Mouse (Mus musculus): Measurements from ENCODE around the gene Il25. TPM values are rescaled to one million over a fixed set of nuclear protein-coding genes. Genes with fewer than 3 reads are reported as not detected.
"Not testable (repeated sequence)": the region's sequence is repeated elsewhere in the genome, so short reads cannot be mapped to it uniquely, and the experiment has no call there.

Il25 gene
- polyA plus RNA-seq, 1 experiment from 2014 or later = not detected

DNA sequence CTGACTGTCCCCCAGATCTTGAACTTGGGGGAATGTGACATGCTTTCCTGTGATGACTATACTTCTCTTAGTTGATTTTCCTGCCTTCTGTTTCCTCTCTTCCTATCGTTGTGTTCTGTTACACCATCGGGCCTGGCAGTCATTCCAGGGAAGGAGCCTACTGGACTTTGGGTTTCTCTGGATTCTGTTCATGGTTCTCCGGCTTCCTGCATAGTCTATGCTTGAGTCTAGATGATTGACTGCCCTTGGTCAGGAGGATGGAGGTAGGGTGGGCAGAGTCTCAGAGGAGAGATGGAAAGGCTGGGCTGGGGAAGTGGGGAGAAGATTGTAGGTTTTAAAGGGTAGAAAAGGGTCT lies 7.7 kb downstream of the Il25 start:
- 70% methylated on average over 3 of the region's 3 CpGs for WGBS (ENCODE audit: insufficient replicate concordance)
- H3K4me3 ChIP-seq (ENCODE audit: low read depth, low read length) = no peak overlapping the region
- H3K9me3 ChIP-seq (ENCODE audit: low read length) = no peaks in the 10 kb centered on the region
- ATAC-seq (no peak), DNase-seq (no peak)
- H3K4me1 ChIP-seq (ENCODE audit: insufficient read depth) = no peaks in the 10 kb centered on the region
- no peak overlapping the region for H3K27ac ChIP-seq (ENCODE audit: low read depth)
- H3K9ac ChIP-seq (replicated peaks) = no peak overlapping the region
- no peaks in the 10 kb centered on the region for H3K36me3 ChIP-seq (replicated peaks; ENCODE audit: insufficient read depth, low read length)
- no peaks in the 10 kb centered on the region for H3K27me3 ChIP-seq (ENCODE audit: insufficient read depth, low read length)
- no peak overlapping the region for H3K4me2 ChIP-seq (ENCODE audit: low read depth, low read length)
- TF ChIP-seq CTCF (IDR thresholded peaks at IDR 0.05; ENCODE audit: low read depth) (no peak), EP300 (IDR thresholded peaks at IDR 0.05; ENCODE audit: low read depth) (no peak)

GRCm38 (mm10) chr14:54941024-54941978 lies 8.8 kb downstream of the Il25 start:
- Histone ChIP-seq H3K36me3 (replicated peaks; ENCODE audit: insufficient read depth, low read length) (no peaks in the 10 kb centered on the region), H3K9ac (replicated peaks) (no peak overlapping the region), H3K4me2 (ENCODE audit: low read depth, low read length) (no peak overlapping the region), H3K9me3 (ENCODE audit: low read length) (no peaks in the 10 kb centered on the region), H3K27ac (ENCODE audit: low read depth) (no peak overlapping the region), H3K4me3 (ENCODE audit: low read depth, low read length) (no peak overlapping the region), H3K27me3 (ENCODE audit: insufficient read depth, low read length) (no peaks in the 10 kb centered on the region), H3K4me1 (ENCODE audit: insufficient read depth) (no peaks in the 10 kb centered on the region)
- ATAC-seq = no peak
- 50% methylated on average over 13 of the region's 13 CpGs for WGBS (ENCODE audit: insufficient replicate concordance)
- DNase-seq = no peak
- TF ChIP-seq EP300 (IDR thresholded peaks at IDR 0.05; ENCODE audit: low read depth) = no peak
- no peak for TF ChIP-seq CTCF (IDR thresholded peaks at IDR 0.05; ENCODE audit: low read depth)

GRCm38 (mm10) chr14:54942479-54942878 lies 10.0 kb downstream of the Il25 start:
- DNase-seq = no peak
- Histone ChIP-seq H3K9ac (replicated peaks) (no peak overlapping the region), H3K4me3 (ENCODE audit: low read depth, low read length) (no peak overlapping the region), H3K36me3 (replicated peaks; ENCODE audit: insufficient read depth, low read length) (no peaks in the 10 kb centered on the region), H3K4me2 (ENCODE audit: low read depth, low read length) (no peak overlapping the region), H3K27ac (ENCODE audit: low read depth) (no peak overlapping the region), H3K9me3 (ENCODE audit: low read length) (no peaks in the 10 kb centered on the region), H3K27me3 (ENCODE audit: insufficient read depth, low read length) (no peaks in the 10 kb centered on the region), H3K4me1 (ENCODE audit: insufficient read depth) (no peaks in the 10 kb centered on the region)
- WGBS (ENCODE audit: insufficient replicate concordance) = 82% methylated on average over 8 of the region's 8 CpGs
- no peak for ATAC-seq
- TF ChIP-seq EP300 (IDR thresholded peaks at IDR 0.05; ENCODE audit: low read depth) = no peak
- no peak for TF ChIP-seq CTCF (IDR thresholded peaks at IDR 0.05; ENCODE audit: low read depth)

DNA sequence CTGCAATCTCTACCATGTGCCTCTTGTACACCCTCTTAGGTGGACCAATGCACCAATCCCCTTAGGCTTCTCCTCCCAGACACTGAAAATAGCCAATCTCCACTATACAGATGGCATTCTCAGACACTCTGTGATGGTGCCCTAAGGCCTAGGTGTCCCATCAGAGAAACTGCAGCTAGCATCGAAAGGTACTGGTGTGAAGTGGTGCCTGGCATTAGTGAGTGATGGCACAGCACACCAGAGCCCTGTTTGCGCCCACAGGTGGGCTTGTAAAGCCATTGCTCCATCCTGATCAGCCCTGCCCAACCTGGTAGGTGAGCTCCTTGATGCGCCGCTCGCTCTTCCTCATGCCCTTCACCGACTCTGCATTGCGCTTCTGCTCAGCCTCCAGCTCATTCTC lies 11.5 kb downstream of the Il25 start:
- H3K4me2 ChIP-seq (ENCODE audit: low read depth, low read length) = no peak overlapping the region
- H3K36me3 ChIP-seq (replicated peaks; ENCODE audit: insufficient read depth, low read length) = no peaks in the 10 kb centered on the region
- no peak for ATAC-seq
- no peak overlapping the region for H3K4me3 ChIP-seq (ENCODE audit: low read depth, low read length)
- H3K27ac ChIP-seq (ENCODE audit: low read depth) = no peak overlapping the region
- no peaks in the 10 kb centered on the region for H3K27me3 ChIP-seq (ENCODE audit: insufficient read depth, low read length)
- no peak overlapping the region for H3K9ac ChIP-seq (replicated peaks)
- H3K4me1 ChIP-seq (ENCODE audit: insufficient read depth) = no peaks in the 10 kb centered on the region
- 83% methylated on average over 7 of the region's 7 CpGs for WGBS (ENCODE audit: insufficient replicate concordance)
- no peak for DNase-seq
- no peak for TF ChIP-seq EP300 (IDR thresholded peaks at IDR 0.05; ENCODE audit: low read depth)
- no peak for TF ChIP-seq CTCF (IDR thresholded peaks at IDR 0.05; ENCODE audit: low read depth)
- no peaks in the 10 kb centered on the region for H3K9me3 ChIP-seq (ENCODE audit: low read length)

GRCm38 (mm10) chr14:54944939-54945338 lies 12.4 kb downstream of the Il25 start:
- TF ChIP-seq CTCF (IDR thresholded peaks at IDR 0.05; ENCODE audit: low read depth) = no peak
- TF ChIP-seq EP300 (IDR thresholded peaks at IDR 0.05; ENCODE audit: low read depth) = no peak
- H3K36me3 ChIP-seq (replicated peaks; ENCODE audit: insufficient read depth, low read length) = no peaks in the 10 kb centered on the region
- no peaks in the 10 kb centered on the region for H3K9me3 ChIP-seq (ENCODE audit: low read length)
- H3K27ac ChIP-seq (ENCODE audit: low read depth) = no peak overlapping the region
- ATAC-seq (no peak), DNase-seq (no peak)
- H3K4me1 ChIP-seq (ENCODE audit: insufficient read depth) = no peaks in the 10 kb centered on the region
- no peak overlapping the region for H3K4me3 ChIP-seq (ENCODE audit: low read depth, low read length)
- no peak overlapping the region for H3K4me2 ChIP-seq (ENCODE audit: low read depth, low read length)
- H3K27me3 ChIP-seq (ENCODE audit: insufficient read depth, low read length) = no peaks in the 10 kb centered on the region
- H3K9ac ChIP-seq (replicated peaks) = no peak overlapping the region
- 41% methylated on average over 2 of the region's 2 CpGs for WGBS (ENCODE audit: insufficient replicate concordance)

- no peaks in the 10 kb centered on the region for H3K4me1 ChIP-seq (ENCODE audit: insufficient read depth)
- H3K9me3 ChIP-seq (ENCODE audit: low read length) = no peaks in the 10 kb centered on the region
- H3K4me2 ChIP-seq (ENCODE audit: low read depth, low read length) = no peak overlapping the region
- ATAC-seq = no peak
- no peaks in the 10 kb centered on the region for H3K27me3 ChIP-seq (ENCODE audit: insufficient read depth, low read length)
- H3K9ac ChIP-seq (replicated peaks) = no peak overlapping the region
- DNase-seq = no peak
- TF ChIP-seq EP300 (IDR thresholded peaks at IDR 0.05; ENCODE audit: low read depth) = no peak
- no peak for TF ChIP-seq CTCF (IDR thresholded peaks at IDR 0.05; ENCODE audit: low read depth)
- 72% methylated on average over 19 of the region's 19 CpGs for WGBS (ENCODE audit: insufficient replicate concordance)
- no peak overlapping the region for H3K27ac ChIP-seq (ENCODE audit: low read depth)
- no peak overlapping the region for H3K4me3 ChIP-seq (ENCODE audit: low read depth, low read length)
- no peaks in the 10 kb centered on the region for H3K36me3 ChIP-seq (replicated peaks; ENCODE audit: insufficient read depth, low read length)
Measured at GRCm38 (mm10) chr14:54945975-54946704, 13.6 kb downstream of the Il25 start.

DNA sequence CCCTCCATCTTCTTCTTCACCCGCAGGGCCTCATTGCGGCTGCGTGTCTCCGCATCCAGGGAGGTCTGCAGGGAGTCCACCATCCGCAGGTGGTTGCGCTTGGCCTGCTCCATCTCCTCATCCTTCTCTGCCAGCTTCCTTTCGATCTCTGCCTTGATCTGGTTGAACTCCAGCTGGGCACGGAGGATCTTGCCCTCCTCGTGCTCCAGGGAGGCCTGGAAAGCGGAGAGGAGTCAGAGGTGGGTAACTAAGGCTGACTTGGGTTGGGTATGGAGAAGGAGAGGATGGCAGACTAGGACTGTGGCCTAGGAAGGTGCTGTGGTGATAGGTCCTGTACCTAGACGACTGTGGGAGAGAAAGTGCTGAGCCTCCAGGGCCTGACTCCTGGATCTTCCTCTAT lies 14.5 kb downstream of the Il25 start:
- not testable (repeated sequence) for DNase-seq; H3K4me2 ChIP-seq (ENCODE audit: low read depth, low read length); H3K27ac ChIP-seq (ENCODE audit: low read depth); H3K4me1 ChIP-seq (ENCODE audit: insufficient read depth); H3K9ac ChIP-seq (replicated peaks); H3K27me3 ChIP-seq (ENCODE audit: insufficient read depth, low read length); ATAC-seq; H3K9me3 ChIP-seq (ENCODE audit: low read length); H3K36me3 ChIP-seq (replicated peaks; ENCODE audit: insufficient read depth, low read length); H3K4me3 ChIP-seq (ENCODE audit: low read depth, low read length)
- 77% methylated on average over 10 of the region's 11 CpGs for WGBS (ENCODE audit: insufficient replicate concordance)

Data from liver, postnatal 0 days (tissue).